Mouse (Mus musculus) ES-Bruce4 (cell line): ENCODE measurements around the gene Scube1.

Source experiments
- CTCF ChIP-seq: IDR thresholded peaks from one replicate; pipeline ENCODE4 v1.8.1; 2011; ENCODE audit warnings: low read depth, low read length
- EP300 ChIP-seq: IDR thresholded peaks from 2 replicates; pipeline ENCODE4 v1.6.1; 2011; ENCODE audit warnings: low read depth, low read length; ENCODE audit not compliant: insufficient read depth

DNA sequence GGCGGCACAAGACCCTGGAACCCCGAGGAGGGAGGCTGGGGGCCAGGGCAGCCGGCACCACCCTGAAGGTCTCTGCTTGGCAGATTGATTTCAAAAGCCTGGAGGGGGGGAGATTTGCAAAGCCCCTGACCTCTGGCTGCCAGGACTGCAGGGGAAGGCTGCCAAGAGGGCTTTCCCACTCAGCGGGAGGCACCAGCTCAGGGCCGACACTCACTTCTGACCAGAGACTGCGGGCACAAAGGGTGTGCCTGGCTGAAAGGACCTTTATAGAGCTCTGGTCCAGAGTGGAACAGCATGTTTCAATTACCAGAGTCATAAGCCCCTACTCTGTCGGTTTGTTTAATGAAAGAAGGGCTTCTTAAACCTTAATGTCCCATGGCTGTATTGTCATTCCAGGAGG is 46.7 kb downstream of the Scube1 start:
- TF ChIP-seq CTCF = no peak
- no peak for TF ChIP-seq EP300
